Mouse (Mus musculus) layer of hippocampus, adult 18-20 months (tissue): ENCODE data around the gene Opalin. TPM values are rescaled to one million over a fixed set of nuclear protein-coding genes. Genes with fewer than 3 reads are reported as not detected.

Experiments
- DNase-seq, 2 experiments: peaks; one replicate each; pipeline ENCODE4 v3.0.0; 2022; ENCODE audit warnings: low spot score in 2 of 2
- long read RNA-seq: library from polyadenylated mRNA; stranded (forward); transcript quantifications from one replicate; pipeline ENCODE4 v2.0.0, GENCODE M21; 2021
- total RNA-seq, 2 experiments: library from RNA; stranded (reverse); gene quantifications; 2 replicates each; pipeline ENCODE4 v1.2.3; 2021

Opalin gene
- 1 to 10 TPM; 6.1 to 9.4 TPM for total RNA-seq
- long read RNA-seq, transcript Opalin-201 (6 exons, 1,839 nt) = major isoform, 10 of 10 reads
- long read RNA-seq, partial matches to known transcripts = 0 of 10 reads
- long read RNA-seq, other reads (novel, unspliced or antisense) = 0 of 10 reads

- DNase-seq = no peak
These were observed at the start of gene Opalin for GRCm38 (mm10) chr19:41076906-41077305. Gene Opalin, minus strand, starts transcription at chr19:41077113.

GRCm38 (mm10) chr19:41123009-41123408, 46.1 kb upstream of the Opalin start:
- DNase-seq = no peak

- DNase-seq = peak; percentile 17 to 24
These were observed 43.0 kb upstream of the Opalin start for GRCm38 (mm10) chr19:41119924-41120323.

GRCm38 (mm10) chr19:41118346-41118745, 41.4 kb upstream of the Opalin start:
- no peak for DNase-seq

- peak in 1 of 2 experiments; percentile 14 for DNase-seq
These were observed 40.4 kb upstream of the Opalin start for GRCm38 (mm10) chr19:41117334-41117733.

- DNase-seq = no peak
These were observed 37.7 kb upstream of the Opalin start for GRCm38 (mm10) chr19:41114611-41115010.

- peak; percentile 50 to 68 for DNase-seq
These were observed 37.1 kb upstream of the Opalin start for GRCm38 (mm10) chr19:41113911-41114531.

GRCm38 (mm10) chr19:41112609-41113008, 35.7 kb upstream of the Opalin start:
- DNase-seq = no peak

- no peak for DNase-seq
These were observed 33.1 kb upstream of the Opalin start for GRCm38 (mm10) chr19:41109991-41110390.

GRCm38 (mm10) chr19:41109496-41109895, 32.6 kb upstream of the Opalin start:
- DNase-seq = no peak

- DNase-seq = no peak
These were observed 31.8 kb upstream of the Opalin start for GRCm38 (mm10) chr19:41108666-41109065.

GRCm38 (mm10) chr19:41107530-41107929, 30.6 kb upstream of the Opalin start:
- no peak for DNase-seq

- DNase-seq = peak in 1 of 2 experiments; percentile 69
These were observed 28.0 kb upstream of the Opalin start for GRCm38 (mm10) chr19:41104922-41105321.

- DNase-seq = peak; percentile 57 to 84
These were observed 24.5 kb upstream of the Opalin start for GRCm38 (mm10) chr19:41101390-41101789.

GRCm38 (mm10) chr19:41100863-41101262, 23.9 kb upstream of the Opalin start:
- DNase-seq = no peak

- no peak for DNase-seq
These were observed 20.1 kb upstream of the Opalin start for GRCm38 (mm10) chr19:41097038-41097437.

GRCm38 (mm10) chr19:41091901-41092300, 15.0 kb upstream of the Opalin start:
- DNase-seq = no peak

- peak; percentile 48 to 83 for DNase-seq
These were observed 12.9 kb upstream of the Opalin start for GRCm38 (mm10) chr19:41089833-41090232.

GRCm38 (mm10) chr19:41088491-41088890, 11.6 kb upstream of the Opalin start:
- DNase-seq = no peak

GRCm38 (mm10) chr19:41087901-41088300, 11.0 kb upstream of the Opalin start:
- DNase-seq = no peak

- peak; percentile 78 to 93 for DNase-seq
These were observed 9.8 kb upstream of the Opalin start for GRCm38 (mm10) chr19:41086700-41087099.

- DNase-seq = peak; percentile 24 to 30
These were observed 9.4 kb upstream of the Opalin start for GRCm38 (mm10) chr19:41086289-41086688.

GRCm38 (mm10) chr19:41083646-41084045, 6.7 kb upstream of the Opalin start:
- DNase-seq = no peak
